Mouse (Mus musculus) MEL (cell line): ENCODE results near the gene Etfdh. TPM values are rescaled to one million over a fixed set of nuclear protein-coding genes. Genes with fewer than 3 reads are reported as not detected.

ENCODE experiments used
- DNase-seq: peaks from one replicate; pipeline ENCODE4 v3.0.0; 2011; ENCODE audit warnings: low read depth, low spot score
- H3K27ac ChIP-seq: 2 replicates; pipeline ENCODE4 v1.5.1; 2012; ENCODE audit warnings: low read depth, mild to moderate bottlenecking, control low read depth, low read length, moderate library complexity; ENCODE audit not compliant: control insufficient read depth
- H3K27me3 ChIP-seq, 2 experiments: fragments of 150-350 bp in 1 of 2; sonication (generic) in 1 of 2; 2 replicates each; pipeline ENCODE4 v1.6.1; 2012; ENCODE audit warnings: low read length in 2 of 2, mild to moderate bottlenecking in 2 of 2, improper control_type of control experiment in 1 of 2, moderate library complexity in 1 of 2; ENCODE audit not compliant: insufficient read depth in 2 of 2, control insufficient read depth in 1 of 2
- H3K36me3 ChIP-seq, 2 experiments: 2 replicates each; pipeline ENCODE4 v1.6.1; 2012 to 2014; ENCODE audit warnings: low read length in 2 of 2, improper control_type of control experiment in 1 of 2, inconsistent platforms in 1 of 2, mild to moderate bottlenecking in 1 of 2; ENCODE audit not compliant: insufficient read depth in 2 of 2, control insufficient read depth in 1 of 2
- H3K4me1 ChIP-seq, 2 experiments: fragments of 150-350 bp in 1 of 2; sonication (generic) in 1 of 2; 2 replicates each; pipeline ENCODE4 v1.6.1; 2012; ENCODE audit warnings: low read length in 2 of 2, improper control_type of control experiment in 1 of 2, mild to moderate bottlenecking in 1 of 2; ENCODE audit not compliant: insufficient read depth in 2 of 2, control insufficient read depth in 1 of 2
- H3K4me3 ChIP-seq, 2 experiments: fragments of 150-350 bp in 1 of 2; sonication (generic) in 1 of 2; 2 replicates each; pipeline ENCODE4 v1.5.1; 2012; ENCODE audit warnings: low read depth in 2 of 2, low read length in 2 of 2, mild to moderate bottlenecking in 2 of 2, moderate library complexity in 2 of 2, control low read depth in 1 of 2, improper control_type of control experiment in 1 of 2; ENCODE audit not compliant: control insufficient read depth in 1 of 2, insufficient read depth in 1 of 2
- H3K79me2 ChIP-seq: 2 replicates; pipeline ENCODE4 v1.6.1; 2012; ENCODE audit warnings: mild to moderate bottlenecking, low read length, moderate library complexity; ENCODE audit not compliant: control insufficient read depth, poor library complexity, insufficient read depth
- H3K9ac ChIP-seq: 2 replicates; pipeline ENCODE4 v1.6.1; 2012; ENCODE audit warnings: low read depth, mild to moderate bottlenecking, control low read depth, low read length, moderate library complexity; ENCODE audit not compliant: control insufficient read depth, poor library complexity, severe bottlenecking
- H3K9me3 ChIP-seq: fragments of 150-350 bp; sonication (generic); replicated peaks from 2 replicates; pipeline ENCODE4 v1.6.1; 2012; ENCODE audit warnings: mild to moderate bottlenecking, low read length, improper control_type of control experiment, moderate library complexity; ENCODE audit not compliant: insufficient read depth
- MAX ChIP-seq: IDR thresholded peaks from 2 replicates; pipeline ENCODE4 v1.6.1; 2011; ENCODE audit warnings: low read length, improper control_type of control experiment
- MAZ ChIP-seq: IDR thresholded peaks from 2 replicates; pipeline ENCODE4 v1.6.1; 2012; ENCODE audit warnings: low read depth, mild to moderate bottlenecking, inconsistent platforms, low read length, improper control_type of control experiment
- POLR2AphosphoS2 ChIP-seq: IDR thresholded peaks from 2 replicates; pipeline ENCODE4 v1.6.1; 2011; ENCODE audit warnings: low read length, improper control_type of control experiment
- POLR2AphosphoS5 ChIP-seq: IDR thresholded peaks from 2 replicates; pipeline ENCODE4 v1.6.1; 2012; ENCODE audit warnings: low read depth, borderline replicate concordance, mild to moderate bottlenecking, inconsistent platforms, low read length, moderate library complexity, mixed read lengths
- SMC3 ChIP-seq: IDR thresholded peaks from 2 replicates; pipeline ENCODE4 v1.6.1; 2011; ENCODE audit warnings: low read depth, low read length, improper control_type of control experiment
- TBP ChIP-seq: IDR thresholded peaks from 2 replicates; pipeline ENCODE4 v1.8.0; 2011; ENCODE audit warnings: low read depth, low read length, improper control_type of control experiment
- USF1 ChIP-seq: IDR thresholded peaks from 2 replicates; pipeline ENCODE4 v1.6.1; 2014; ENCODE audit warnings: low read depth, mild to moderate bottlenecking, inconsistent platforms, low read length, improper control_type of control experiment, moderate library complexity
- USF2 ChIP-seq, 2 experiments: IDR thresholded peaks; 2 replicates each; pipeline ENCODE4 v1.6.1; 2011 to 2012; ENCODE audit warnings: improper control_type of control experiment in 2 of 2, low read length in 2 of 2, borderline replicate concordance in 1 of 2, inconsistent platforms in 1 of 2, low read depth in 1 of 2, mild to moderate bottlenecking in 1 of 2; ENCODE audit not compliant: insufficient read depth in 1 of 2
- polyA plus RNA-seq, 2 experiments: library from polyadenylated mRNA; stranded (reverse) in 1 of 2; unstranded in 1 of 2; fragments of >175 nt in 1 of 2; fragments of >200 nt in 1 of 2; gene quantifications; 2 replicates each; pipeline versions ENCODE4 v1.2.1 to v1.2.4; 2012; ENCODE audit warnings: low replicate concordance in 2 of 2, low read depth in 1 of 2; ENCODE audit not compliant: insufficient read length in 2 of 2, insufficient read depth in 1 of 2, missing spikeins in 1 of 2
- total RNA-seq: library from RNA; depleted of rRNA; stranded (reverse); fragments of 300-350 nt; gene quantifications from 2 replicates; pipeline ENCODE4 v1.2.3, GENCODE M21; 2012; rRNA removed

The Etfdh gene
- total and polyA plus RNA-seq, 3 experiments, result 37.6 to 47.7 TPM; not detected in 1

DNA sequence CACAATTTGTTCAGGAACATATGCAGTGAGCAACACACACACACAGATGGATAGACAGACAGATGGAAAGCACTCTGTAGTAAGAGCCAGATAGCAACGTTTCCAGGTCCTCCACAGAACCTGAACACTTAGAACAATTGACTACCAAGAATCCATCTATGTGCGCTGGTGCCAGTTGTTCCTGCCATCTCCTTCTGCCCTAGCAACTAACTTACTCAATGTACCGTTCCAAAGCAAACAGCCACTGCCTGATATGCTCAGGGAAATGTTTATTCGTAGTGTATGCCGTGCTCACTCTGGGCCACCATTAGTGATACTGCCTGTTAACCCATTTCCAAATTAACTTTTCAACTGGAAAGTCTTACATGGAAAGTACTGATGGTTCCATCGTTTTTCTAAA is 74.2 kb downstream of the Etfdh start:
- Histone ChIP-seq H3K9me3 (no peaks in the 10 kb centered on the region), H3K9ac (no peak overlapping the region), H3K36me3 (no peaks in the 10 kb centered on the region; a peak in 2 of 4 replicates), H3K4me1 (peaks cover 0 to 4% of the 10 kb centered on the region in 2 experiments; a peak in 2 of 4 replicates), H3K27ac (no peak overlapping the region), H3K4me3 (no peak overlapping the region), H3K27me3 (no peaks in the 10 kb centered on the region), H3K79me2 (peaks cover 21% of the 10 kb centered on the region; the same call in 1 of the 2 replicates)
- no peak for DNase-seq
- TF ChIP-seq USF2 (IDR thresholded peaks at IDR 0.05; ENCODE audit: borderline replicate concordance in 1 of 2, insufficient read depth in 1 of 2, low read depth in 1 of 2, low read length in 2 of 2) (no peak), POLR2AphosphoS5 (no peak), TBP (no peak), USF1 (no peak), SMC3 (no peak), MAZ (no peak), MAX (no peak), POLR2AphosphoS2 (no peak)

Other genes with a start within 250 kb of the Etfdh start
- 9.6 and 11.0 TPM in 2 replicates for gene Fnip2, start 61.7 kb downstream of the Etfdh start, total RNA-seq
- gene Fnip2, start 61.7 kb downstream of the Etfdh start, polyA plus RNA-seq, result 10 to 100 TPM; 10.4 to 65.8 TPM
- 251 and 254 TPM in 2 replicates for gene Ppid, start 38.2 kb downstream of the Etfdh start, total RNA-seq
- gene Ppid, start 38.2 kb downstream of the Etfdh start, polyA plus RNA-seq, result 100 to 1,000 TPM in 1 of 2 experiments, not detected in 1; 203 TPM
- 9.2 and 10.7 TPM in 2 replicates for gene 4930579G24Rik, start 421 bp downstream of the Etfdh start, total RNA-seq
- 1 to 10 TPM in 1 of 2 experiments, not detected in 1; 8.5 TPM for gene 4930579G24Rik, start 421 bp downstream of the Etfdh start, polyA plus RNA-seq
- gene Rxfp1, start 108.4 kb upstream of the Etfdh start, total RNA-seq, result not detected in 2 replicates
- not detected for gene Rxfp1, start 108.4 kb upstream of the Etfdh start, polyA plus RNA-seq
- 0.04 and 0.07 TPM in 2 replicates for gene Tmem144, start 223.3 kb upstream of the Etfdh start, total RNA-seq
- gene Tmem144, start 223.3 kb upstream of the Etfdh start, polyA plus RNA-seq, result under 1 TPM in 1 of 2 experiments, not detected in 1; 0.25 TPM